ENCODE assay signal across 9 mouse cellular contexts in genomic region chr11:118794856-118795602, GRCm38 (mm10).
A peak's percentile ranks its signal among the peaks of the same experiment; 100 is the strongest.
DNase-seq lines count a peak whose midpoint lies in the region; ATAC-seq and TF ChIP-seq lines count a peak whose summit lies in the region.
"Had no signal": no experiment of that assay in that cellular context is flagged by ENCODE, and none has a peak within 500 bp of the region (broad histone marks: within the 10 kb centered on the region; RNA-seq: fewer than 3 reads in every experiment).

No protein-coding gene starts in this region.

- intact Hi-C loops in heart, postnatal 25 days (cut with DNase I), result no loop called here

- no peaks in the 10 kb centered on the region for H3K36me3 ChIP-seq in heart, postnatal 0 days (replicated peaks; ENCODE audit: control insufficient read depth, insufficient read depth, low read length)
- H3K36me3 ChIP-seq in forebrain, embryonic 16.5 days (ENCODE audit: control insufficient read depth, insufficient read depth), result no peaks in the 10 kb centered on the region

- TF ChIP-seq EP300 in heart, postnatal 0 days (IDR thresholded peaks at IDR 0.05; ENCODE audit: low read depth), result no peak

- 0 out of 2 replicates have a peak, but pooled peaks have one; percentile 30 for ATAC-seq in heart, postnatal 0 days (ENCODE audit: insufficient read depth, low read depth)
- no peak for ATAC-seq in forebrain, embryonic 16.5 days
- ATAC-seq: Patski had no signal

- H3K4me2 ChIP-seq in heart, postnatal 0 days (ENCODE audit: low read depth, low read length), result no peak overlapping the region
- H3K4me2 ChIP-seq in forebrain, embryonic 16.5 days (ENCODE audit: low read length), result no peak overlapping the region

- no peak for DNase-seq in heart, postnatal 0 days (ENCODE audit: low spot score)
- no peak for DNase-seq in heart, postnatal 25 days (ENCODE audit: low spot score)
- peak; percentile 79 for DNase-seq in brain, adult 2 months (ENCODE audit: low read depth, low spot score)
- DNase-seq in lung, postnatal 25 days (ENCODE audit: low spot score), result peak; percentile 5
- no peak for DNase-seq in yolk sac, embryonic 10.5 days (ENCODE audit: low spot score)
- no peak for DNase-seq in layer of hippocampus, adult 8-10 months (ENCODE audit: low spot score in 2 of 2)
- no peak for DNase-seq in gastrocnemius, adult 8-10 months (ENCODE audit: low spot score in 2 of 2)

- H3K4me1 ChIP-seq in heart, postnatal 0 days (ENCODE audit: control insufficient read depth, insufficient read depth), result peaks cover 5% of the 10 kb centered on the region; the same call in 1 of the 2 replicates
- H3K4me1 ChIP-seq in forebrain, embryonic 16.5 days (replicated peaks; ENCODE audit: control insufficient read depth, insufficient read depth, low read length), result peaks cover 49% of the 10 kb centered on the region

- H3K27me3 ChIP-seq in heart, postnatal 0 days (ENCODE audit: control insufficient read depth, insufficient read depth, low read length), result no peaks in the 10 kb centered on the region
- no peaks in the 10 kb centered on the region for H3K27me3 ChIP-seq in forebrain, embryonic 16.5 days (replicated peaks; ENCODE audit: control insufficient read depth, insufficient read depth, low read length)
- H3K27me3 ChIP-seq: Patski had no signal

- H3K9ac ChIP-seq in heart, postnatal 0 days (replicated peaks; ENCODE audit: low read depth, low read length), result no peak overlapping the region
- no peak overlapping the region for H3K9ac ChIP-seq in forebrain, embryonic 16.5 days (replicated peaks; ENCODE audit: low read depth, low read length)

- no peak overlapping the region for H3K27ac ChIP-seq in heart, postnatal 0 days (ENCODE audit: low read depth)
- H3K27ac ChIP-seq in forebrain, embryonic 16.5 days (ENCODE audit: low read length), result peak overlapping the region; percentile 96

- H3K4me3 ChIP-seq in heart, postnatal 0 days (ENCODE audit: low read depth, low read length), result no peak overlapping the region
- H3K4me3 ChIP-seq in forebrain, embryonic 16.5 days (replicated peaks; ENCODE audit: low read length), result no peak overlapping the region

- no peaks in the 10 kb centered on the region for H3K9me3 ChIP-seq in heart, postnatal 0 days (replicated peaks; ENCODE audit: control insufficient read depth, low read length)
- no peaks in the 10 kb centered on the region for H3K9me3 ChIP-seq in forebrain, embryonic 16.5 days (ENCODE audit: control insufficient read depth, low read length)

- 54% methylated on average over 8 of the region's 8 CpGs for WGBS in heart, postnatal 0 days
- WGBS in forebrain, embryonic 16.5 days, result 50% methylated on average over 8 of the region's 8 CpGs

- no peak for TF ChIP-seq CTCF in heart, postnatal 0 days (IDR thresholded peaks at IDR 0.05; ENCODE audit: low read depth)

Comparison
In these comparisons a context has a peak if more than half of its experiments do, and no peak if none do; other contexts are left out.
1. DNase-seq: peak in brain, adult 2 months (single experiment) and lung, postnatal 25 days (single experiment); none in heart, postnatal 0 days (single experiment), heart, postnatal 25 days (single experiment), yolk sac, embryonic 10.5 days (single experiment), layer of hippocampus, adult 8-10 months (0 of 2) and gastrocnemius, adult 8-10 months (0 of 2).